Mouse (Mus musculus) WW6 (cell line): ENCODE results near the gene 2410131K14Rik.

Experiments
- DNase-seq: peaks from one replicate; pipeline ENCODE4 v3.0.0-alpha.2; 2013; ENCODE audit warnings: low read depth, low spot score

Gene 2410131K14Rik

GRCm38 (mm10) chr5:118244606-118245443 is at the start of gene 2410131K14Rik, which contains the start of gene Rnft2:
TSS of gene 2410131K14Rik (plus strand) at chr5:118245227.
TSS of gene Rnft2 (minus strand) at chr5:118245116.
- DNase-seq, result peak; percentile 96

GRCm38 (mm10) chr5:118197421-118197820 is 47.6 kb upstream of the 2410131K14Rik start:
- DNase-seq, result no peak

GRCm38 (mm10) chr5:118199670-118200069 is 45.4 kb upstream of the 2410131K14Rik start:
- DNase-seq, result no peak

GRCm38 (mm10) chr5:118204675-118205440 is 40.2 kb upstream of the 2410131K14Rik start:
- no peak for DNase-seq

- DNase-seq, result no peak
These were observed 39.2 kb upstream of the 2410131K14Rik start for GRCm38 (mm10) chr5:118205852-118206251.

GRCm38 (mm10) chr5:118214012-118214411 is 31.0 kb upstream of the 2410131K14Rik start:
- no peak for DNase-seq

- no peak for DNase-seq
These were observed 30.4 kb upstream of the 2410131K14Rik start for GRCm38 (mm10) chr5:118214418-118215154.

- DNase-seq, result no peak
These were observed 27.6 kb upstream of the 2410131K14Rik start for GRCm38 (mm10) chr5:118217410-118217809.

- DNase-seq, result no peak
These were observed 21.8 kb upstream of the 2410131K14Rik start for GRCm38 (mm10) chr5:118223142-118223757.

GRCm38 (mm10) chr5:118230071-118230611 is 14.9 kb upstream of the 2410131K14Rik start:
- DNase-seq, result no peak

GRCm38 (mm10) chr5:118236891-118237290 is 8.1 kb upstream of the 2410131K14Rik start:
- DNase-seq, result no peak

- DNase-seq, result no peak
These were observed 5.4 kb upstream of the 2410131K14Rik start for GRCm38 (mm10) chr5:118239671-118240070.

GRCm38 (mm10) chr5:118245606-118246308 is 730 bp downstream of the 2410131K14Rik start:
- DNase-seq, result no peak

- DNase-seq, result no peak
These were observed 2.4 kb downstream of the 2410131K14Rik start for GRCm38 (mm10) chr5:118247378-118247777.

GRCm38 (mm10) chr5:118250987-118251386 is 6.0 kb downstream of the 2410131K14Rik start:
- no peak for DNase-seq

GRCm38 (mm10) chr5:118253551-118253950 is 8.5 kb downstream of the 2410131K14Rik start:
- DNase-seq, result no peak

GRCm38 (mm10) chr5:118256981-118257380 is 12.0 kb downstream of the 2410131K14Rik start:
- DNase-seq, result no peak

- no peak for DNase-seq
These were observed 14.1 kb downstream of the 2410131K14Rik start for GRCm38 (mm10) chr5:118259152-118259551.

- DNase-seq, result no peak
These were observed 14.6 kb downstream of the 2410131K14Rik start for GRCm38 (mm10) chr5:118259636-118260035.

GRCm38 (mm10) chr5:118260055-118260454 is 15.0 kb downstream of the 2410131K14Rik start:
- DNase-seq, result no peak
